8 mouse cellular contexts compared by ENCODE assay signal in the genomic region with DNA sequence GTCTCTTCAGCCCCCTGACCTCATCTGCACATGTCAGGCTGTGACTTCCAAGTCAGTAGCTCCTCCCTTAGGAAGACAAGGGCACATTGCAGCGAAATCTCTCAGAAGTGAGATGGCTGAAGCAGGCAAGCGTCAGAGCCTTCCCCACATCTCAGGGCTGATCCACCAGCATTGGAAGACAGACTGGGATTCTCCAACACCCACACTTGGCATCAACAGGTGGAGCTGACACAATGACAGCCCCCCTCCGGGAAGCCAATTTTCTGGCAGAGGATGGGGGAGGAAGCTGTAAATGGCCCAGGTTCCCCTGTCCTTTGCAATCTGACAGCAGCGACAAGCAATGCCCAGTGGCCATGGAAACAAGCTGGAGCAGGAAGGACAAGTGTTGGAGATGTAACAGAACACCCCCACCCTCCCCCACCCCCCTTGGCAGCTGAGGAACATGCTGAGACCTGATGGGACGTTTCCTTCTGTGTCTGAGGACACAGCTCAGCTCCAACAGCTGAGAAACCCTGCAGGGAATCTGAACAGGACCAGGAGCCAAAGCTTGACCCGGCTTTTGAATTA. TPM values are rescaled to one million over a fixed set of nuclear protein-coding genes. Genes with fewer than 3 reads are reported as not detected.
DNase-seq lines count a peak whose midpoint lies in the region.

No protein-coding gene starts in this region.

- DNase-seq in cerebellum, adult 9-11 months = peak; percentile 12
- DNase-seq in cerebellum, adult 11-12 months = no peak
- DNase-seq in kidney, postnatal 10 days = peak; percentile 25
- DNase-seq in kidney, adult 9 months = no peak
- peak; percentile 55 to 72 for DNase-seq in frontal cortex, adult 2 months (ENCODE audit: extremely low spot score in 1 of 2, low spot score in 1 of 2)
- DNase-seq in lung, postnatal 14 days = peak; percentile 12
- DNase-seq in natural killer cell, adult 2 months (ENCODE audit: low spot score in 2 of 2) = no peak
- no peak for DNase-seq in thymus, postnatal 14 days

RNA-seq across cellular contexts. Expression of a gene that starts 41.0 kb away (rescaled TPM):
- 0.54 and 1.3 TPM in 2 replicates for polyA plus RNA-seq in frontal cortex, adult 2 months (2012; rRNA removed)

RNA-seq across cellular contexts. Expression of a gene that starts 41.6 kb away (rescaled TPM):
- polyA plus RNA-seq in frontal cortex, adult 2 months (2012; rRNA removed) = 15.4 and 16.9 TPM in 2 replicates

Comparison
In these comparisons a context has a peak if more than half of its experiments do, and no peak if none do; other contexts are left out.
1. DNase-seq: peak in cerebellum, adult 9-11 months (single experiment), kidney, postnatal 10 days (single experiment), frontal cortex, adult 2 months (2 of 2) and lung, postnatal 14 days (single experiment); none in cerebellum, adult 11-12 months (single experiment), kidney, adult 9 months (single experiment), natural killer cell, adult 2 months (0 of 2) and thymus, postnatal 14 days (single experiment).